Mouse (Mus musculus) thymus, adult 2 months (tissue): ENCODE data around the gene Tcerg1l. TPM values are rescaled to one million over a fixed set of nuclear protein-coding genes. Genes with fewer than 3 reads are reported as not detected.

Experiments
- DNase-seq: peaks from one replicate; pipeline ENCODE4 v3.0.0; 2021
- H3K27ac ChIP-seq: fragments of 200-500 bp; 2 replicates; pipeline ENCODE4 v1.5.1; 2012; ENCODE audit warnings: low read length, control low read depth; ENCODE audit not compliant: control insufficient read depth, insufficient read depth
- H3K27me3 ChIP-seq: fragments of 200-500 bp; 2 replicates; pipeline ENCODE4 v1.6.1; 2012; ENCODE audit warnings: mild to moderate bottlenecking, low read length, moderate library complexity, mixed read lengths; ENCODE audit not compliant: control insufficient read depth, insufficient read depth
- H3K36me3 ChIP-seq: fragments of 200-500 bp; 2 replicates; pipeline ENCODE4 v1.6.1; 2012; ENCODE audit warnings: mild to moderate bottlenecking, low read length, moderate library complexity; ENCODE audit not compliant: control insufficient read depth, insufficient read depth
- H3K4me1 ChIP-seq: fragments of 200-500 bp; replicated peaks from 2 replicates; pipeline ENCODE4 v1.6.1; 2012; ENCODE audit warnings: low read length; ENCODE audit not compliant: control insufficient read depth, insufficient read depth
- H3K4me3 ChIP-seq: fragments of 200-500 bp; 2 replicates; pipeline ENCODE4 v1.5.1; 2012; ENCODE audit warnings: mild to moderate bottlenecking, low read length, control low read depth, moderate library complexity; ENCODE audit not compliant: control insufficient read depth, insufficient read depth
- CTCF ChIP-seq: fragments of 200-500 bp; IDR thresholded peaks from 2 replicates; pipeline ENCODE4 v1.5.1; 2012; ENCODE audit warnings: mild to moderate bottlenecking, control low read depth, low read length, moderate library complexity, borderline replicate concordance; ENCODE audit not compliant: control insufficient read depth, poor library complexity, insufficient read depth; ENCODE audit errors: extremely low read depth
- POLR2A ChIP-seq: fragments of 200-500 bp; IDR thresholded peaks from 2 replicates; pipeline ENCODE4 v1.6.1; 2012; ENCODE audit warnings: mild to moderate bottlenecking, low read length, control low read depth, moderate library complexity; ENCODE audit not compliant: control insufficient read depth, poor library complexity, insufficient read depth; ENCODE audit errors: extremely low read depth
- WGBS: fragments of 180-500 bp; shearing (Covaris S2); methylation state at CpG from one replicate; pipeline ENCODE4 v1.1.7; 2018; 5-methylcytosine and 5-hydroxymethylcytosine counted together
- polyA plus RNA-seq: library from polyadenylated mRNA; depleted of rRNA; stranded (reverse); fragments of >200 nt; gene quantifications from 2 replicates; pipeline ENCODE4 v1.2.3, GENCODE M21; 2012

Tcerg1l gene
- polyA plus RNA-seq, 1 experiment = 0.85 TPM

DNA sequence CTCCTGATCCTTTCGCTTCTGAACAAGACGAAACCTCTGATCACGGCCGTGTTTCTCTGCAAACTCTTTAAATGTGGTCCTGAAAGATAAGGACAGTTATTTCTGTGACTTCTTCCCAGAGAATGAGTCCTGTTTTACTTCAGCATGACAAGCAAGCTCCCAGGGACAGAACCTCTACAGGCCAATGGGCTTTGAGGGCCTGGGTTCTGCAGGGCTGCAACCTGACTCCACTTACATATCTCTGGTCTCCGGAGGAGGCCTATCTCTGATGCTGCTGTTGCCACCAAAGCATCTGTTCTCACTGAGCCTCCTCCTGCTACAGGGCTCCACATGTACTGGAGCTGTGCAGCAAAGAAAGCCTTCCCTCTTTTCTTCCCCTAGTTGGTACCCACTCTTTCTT is 187.8 kb downstream of the Tcerg1l start:
- Histone ChIP-seq H3K27me3 (no peaks in the 10 kb centered on the region), H3K27ac (no peak overlapping the region), H3K36me3 (no peaks in the 10 kb centered on the region), H3K4me1 (no peaks in the 10 kb centered on the region), H3K4me3 (no peak overlapping the region)
- WGBS = 92% methylated on average over 5 of the region's 5 CpGs
- TF ChIP-seq POLR2A (no peak), CTCF (no peak)
- no peak for DNase-seq

DNA sequence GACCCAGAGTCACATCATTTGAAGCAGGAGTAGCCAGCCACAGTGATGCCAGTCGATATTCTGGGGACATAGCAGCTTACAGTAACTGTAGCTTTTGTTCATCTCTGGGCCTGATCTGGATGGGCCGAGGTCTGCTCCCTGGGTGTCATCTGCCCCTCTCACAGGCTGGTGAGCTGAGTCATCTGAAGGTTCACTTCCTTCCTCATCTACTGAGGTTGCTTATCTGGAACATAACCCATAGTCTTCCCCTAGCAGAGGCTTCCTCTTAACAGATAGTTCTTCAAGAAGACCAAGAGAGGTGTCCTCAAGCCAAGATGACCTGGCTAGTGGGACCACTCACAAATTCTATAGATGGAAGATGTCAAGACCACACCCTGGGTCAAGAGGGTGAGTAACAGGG is 192.4 kb downstream of the Tcerg1l start:
- no peaks in the 10 kb centered on the region for H3K4me1 ChIP-seq
- 12% methylated on average over 2 of the region's 2 CpGs for WGBS
- no peak overlapping the region for H3K4me3 ChIP-seq
- no peaks in the 10 kb centered on the region for H3K27me3 ChIP-seq
- no peaks in the 10 kb centered on the region for H3K36me3 ChIP-seq
- no peak for DNase-seq
- no peak for TF ChIP-seq POLR2A
- TF ChIP-seq CTCF = no peak
- H3K27ac ChIP-seq = no peak overlapping the region

GRCm38 (mm10) chr7:138202162-138202832 is 195.2 kb downstream of the Tcerg1l start:
- DNase-seq = no peak
- Histone ChIP-seq H3K4me3 (no peak overlapping the region), H3K27ac (no peak overlapping the region), H3K4me1 (no peaks in the 10 kb centered on the region), H3K27me3 (no peaks in the 10 kb centered on the region), H3K36me3 (no peaks in the 10 kb centered on the region)
- TF ChIP-seq POLR2A = no peak
- no peak for TF ChIP-seq CTCF
- 10% methylated on average over 15 of the region's 15 CpGs for WGBS

- Histone ChIP-seq H3K27ac (no peak overlapping the region), H3K4me1 (no peaks in the 10 kb centered on the region), H3K36me3 (no peaks in the 10 kb centered on the region), H3K4me3 (no peak overlapping the region), H3K27me3 (no peaks in the 10 kb centered on the region)
- no peak for TF ChIP-seq POLR2A
- 92% methylated on average over 10 of the region's 10 CpGs for WGBS
- no peak for DNase-seq
These were observed 198.0 kb downstream of the Tcerg1l start for GRCm38 (mm10) chr7:138199333-138200058.

GRCm38 (mm10) chr7:138196139-138196538 is 201.4 kb downstream of the Tcerg1l start:
- 74% methylated on average over 2 of the region's 2 CpGs for WGBS
- H3K27me3 ChIP-seq = no peaks in the 10 kb centered on the region
- DNase-seq = no peak
- H3K27ac ChIP-seq = no peak overlapping the region
- H3K4me3 ChIP-seq = no peak overlapping the region
- H3K4me1 ChIP-seq = no peaks in the 10 kb centered on the region
- TF ChIP-seq POLR2A (no peak), CTCF (no peak)
- no peaks in the 10 kb centered on the region for H3K36me3 ChIP-seq

- no peaks in the 10 kb centered on the region for H3K27me3 ChIP-seq
- no peaks in the 10 kb centered on the region for H3K4me1 ChIP-seq
- TF ChIP-seq POLR2A (no peak), CTCF (no peak)
- WGBS = 91% methylated on average over 5 of the region's 5 CpGs
- no peak for DNase-seq
- H3K27ac ChIP-seq = no peak overlapping the region
- no peak overlapping the region for H3K4me3 ChIP-seq
- H3K36me3 ChIP-seq = no peaks in the 10 kb centered on the region
These were observed 213.3 kb downstream of the Tcerg1l start for GRCm38 (mm10) chr7:138184197-138184596.
